Mouse (Mus musculus) liver, adult (tissue): ENCODE results near the gene Pcyt1b.

Source experiments
- GATA4 ChIP-seq: IDR thresholded peaks from 2 replicates; pipeline ENCODE4 v1.6.1; 2014; ENCODE audit warnings: mild to moderate bottlenecking, low read length; ENCODE audit not compliant: insufficient replicate concordance

Gene Pcyt1b

GRCm38 (mm10) chrX:93654218-93655002 is at the start of gene Pcyt1b:
Pcyt1b (plus strand) TSS chrX:93654863.
- no peak for TF ChIP-seq GATA4

GRCm38 (mm10) chrX:93630256-93630655 is 24.4 kb upstream of the Pcyt1b start:
- TF ChIP-seq GATA4, result no peak

DNA sequence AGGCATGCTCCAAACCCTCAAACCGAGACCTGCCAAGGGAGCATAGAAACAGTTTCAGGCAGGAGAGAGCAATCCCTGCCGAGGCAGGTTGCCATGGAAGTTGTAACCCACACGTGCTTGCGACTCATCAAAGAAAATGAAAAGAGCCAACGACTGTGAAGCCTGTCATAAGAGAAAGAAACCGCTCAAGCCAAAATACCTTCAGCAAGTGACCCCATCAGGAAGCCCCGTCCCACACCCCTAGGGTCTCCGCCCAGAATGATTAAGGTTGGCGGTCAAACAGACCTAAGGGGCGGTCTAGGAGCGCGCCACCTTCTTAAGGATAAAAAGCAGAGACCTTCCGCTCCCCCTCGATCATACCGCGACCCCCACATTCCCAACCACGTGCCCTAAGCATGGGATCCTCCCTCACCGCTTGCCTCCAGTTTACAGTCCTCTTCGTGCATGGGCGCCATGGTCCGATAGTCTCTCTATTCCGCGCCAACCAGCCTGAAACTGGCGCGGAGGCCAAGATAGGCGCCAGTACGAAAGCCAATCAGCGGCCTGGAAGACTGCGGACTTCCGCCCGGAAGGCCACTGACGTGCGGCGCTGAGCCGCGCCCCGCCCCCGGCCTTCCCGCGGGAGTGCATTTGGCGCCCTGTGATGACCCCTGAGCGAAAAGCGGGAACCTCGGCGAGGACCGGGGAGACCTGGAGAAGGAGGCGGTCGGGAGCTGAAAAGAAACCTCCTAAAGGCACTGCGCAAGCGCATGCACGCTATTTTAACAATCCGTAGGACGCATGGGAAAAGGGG is 22.8 kb upstream of the Pcyt1b start, which contains the start of gene Pola1:
Pola1 (minus strand) TSS at position 499 of the 793 bp plus-strand sequence.
- TF ChIP-seq GATA4, result peak; percentile 75; the same call in 1 of the 2 replicates

- TF ChIP-seq GATA4, result no peak
Observed at GRCm38 (mm10) chrX:93634861-93635375, 19.7 kb upstream of the Pcyt1b start.

DNA sequence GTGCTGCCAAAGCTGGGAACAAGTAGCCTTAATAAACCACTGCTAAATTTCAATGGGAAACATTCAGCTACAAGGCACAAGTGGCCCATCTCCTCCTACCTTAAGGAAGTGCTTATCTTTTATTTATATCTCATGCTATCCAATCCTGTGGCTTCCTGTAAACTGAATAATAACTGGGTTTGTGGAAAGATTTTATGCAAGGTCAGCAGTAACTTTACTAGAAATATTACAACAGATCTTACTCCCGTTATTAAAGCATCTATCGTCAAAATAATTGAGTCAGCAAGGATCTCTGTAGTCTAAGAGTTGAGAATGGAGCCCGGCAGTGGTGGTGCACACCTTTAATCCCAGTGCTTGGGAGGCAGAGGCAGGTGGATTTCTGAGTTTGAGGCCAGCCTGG is 11.1 kb upstream of the Pcyt1b start:
- no peak for TF ChIP-seq GATA4

DNA sequence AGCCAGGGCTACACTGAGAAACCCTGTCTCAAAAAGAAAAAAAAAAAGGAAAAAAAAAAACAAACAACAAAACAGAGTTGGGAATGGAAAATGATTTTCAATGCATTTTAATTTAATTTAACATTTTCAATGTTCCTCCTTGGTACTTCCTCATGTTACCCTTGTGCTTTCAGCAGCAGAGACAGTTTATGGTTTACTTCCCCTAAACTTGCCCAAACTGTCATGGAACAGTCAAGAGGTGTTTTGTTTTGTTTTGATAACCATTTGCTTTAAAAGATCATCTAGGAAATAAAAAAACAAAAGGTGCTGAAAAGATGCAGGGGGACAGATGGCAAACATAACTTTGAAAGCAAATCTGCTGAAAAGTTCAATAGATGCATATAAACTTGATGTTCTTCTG is 10.6 kb upstream of the Pcyt1b start:
- no peak for TF ChIP-seq GATA4

GRCm38 (mm10) chrX:93650738-93651137 is 3.9 kb upstream of the Pcyt1b start:
- no peak for TF ChIP-seq GATA4

DNA sequence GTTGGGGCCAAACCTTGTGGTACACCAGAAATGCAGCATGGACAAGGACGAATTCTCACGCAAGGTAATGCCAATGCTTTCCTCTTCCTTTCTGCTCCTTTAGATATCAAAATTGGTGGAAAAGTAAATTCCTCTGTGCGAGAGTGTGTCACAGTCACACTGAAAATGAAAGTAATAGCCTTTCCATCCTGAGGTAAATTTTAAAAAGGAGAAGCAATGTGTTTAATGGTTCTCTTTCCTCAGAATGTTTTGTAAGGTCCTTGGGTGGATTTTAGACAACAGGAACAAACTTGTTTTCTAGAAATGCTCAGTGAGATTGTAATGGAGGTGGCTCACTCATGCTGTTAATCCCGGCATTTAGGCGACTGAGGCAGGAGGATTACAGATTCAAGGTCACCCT is 490 bp downstream of the Pcyt1b start:
- no peak for TF ChIP-seq GATA4

- no peak for TF ChIP-seq GATA4
Observed at GRCm38 (mm10) chrX:93663919-93664586, 9.4 kb downstream of the Pcyt1b start.

GRCm38 (mm10) chrX:93664787-93665186 is 10.1 kb downstream of the Pcyt1b start:
- no peak for TF ChIP-seq GATA4

- TF ChIP-seq GATA4, result no peak
Observed at GRCm38 (mm10) chrX:93674432-93674831, 19.8 kb downstream of the Pcyt1b start.

GRCm38 (mm10) chrX:93674836-93675795 is 20.5 kb downstream of the Pcyt1b start:
- no peak for TF ChIP-seq GATA4

GRCm38 (mm10) chrX:93676228-93676627 is 21.6 kb downstream of the Pcyt1b start:
- TF ChIP-seq GATA4, result no peak

GRCm38 (mm10) chrX:93689287-93689686 is 34.6 kb downstream of the Pcyt1b start:
- no peak for TF ChIP-seq GATA4
